Mouse (Mus musculus) intestine, embryonic 14.5 days (tissue): ENCODE measurements around the gene Fancc. TPM values are rescaled to one million over a fixed set of nuclear protein-coding genes. Genes with fewer than 3 reads are reported as not detected.

Experiments used
- ATAC-seq: fragments of 200-750 bp; cut with Nextera tagmentation; replicated peaks from 2 replicates; pipeline ENCODE4 v1.8.0; 2017; ENCODE audit warnings: low read depth, moderate number of reproducible peaks, moderate TSS enrichment, moderate library complexity; ENCODE audit not compliant: low FRiP score, low TSS enrichment
- DNase-seq: peaks from one replicate; pipeline ENCODE4 v3.0.0-alpha.2; 2018; ENCODE audit warnings: low spot score
- H3K27ac ChIP-seq: fragments of 300-500 bp; sonication (generic); 2 replicates; pipeline ENCODE4 v1.5.1; 2014; ENCODE audit warnings: low read depth, mild to moderate bottlenecking, control low read depth
- H3K27me3 ChIP-seq: fragments of 300-500 bp; sonication (generic); replicated peaks from 2 replicates; pipeline ENCODE4 v1.6.1; 2014; ENCODE audit warnings: low read length, control low read depth; ENCODE audit not compliant: control insufficient read depth, insufficient read depth
- H3K36me3 ChIP-seq: fragments of 300-500 bp; sonication (generic); 2 replicates; pipeline ENCODE4 v1.6.1; 2014; ENCODE audit warnings: low read length, control low read depth; ENCODE audit not compliant: control insufficient read depth, insufficient read depth
- H3K4me1 ChIP-seq: fragments of 300-500 bp; sonication (generic); replicated peaks from 2 replicates; pipeline ENCODE4 v1.6.1; 2014; ENCODE audit warnings: low read length, control low read depth, mixed read lengths; ENCODE audit not compliant: control insufficient read depth, insufficient read depth
- H3K4me2 ChIP-seq: fragments of 300-500 bp; sonication (generic); 2 replicates; pipeline ENCODE4 v1.6.1; 2014; ENCODE audit warnings: low read length
- H3K4me3 ChIP-seq: fragments of 300-500 bp; sonication (generic); 2 replicates; pipeline ENCODE4 v1.5.1; 2014; ENCODE audit warnings: low read depth, low read length, control low read depth, mixed read lengths
- H3K9ac ChIP-seq: fragments of 300-500 bp; sonication (generic); 2 replicates; pipeline ENCODE4 v1.6.1; 2014; ENCODE audit warnings: mild to moderate bottlenecking, low read length
- H3K9me3 ChIP-seq: fragments of 300-500 bp; sonication (generic); 2 replicates; pipeline ENCODE4 v1.6.1; 2016; ENCODE audit warnings: low read length, control low read depth; ENCODE audit not compliant: control insufficient read depth
- WGBS: fragments of 180-500 bp; shearing (Covaris S2); extraction: QIAGEN DNeasy Blood & Tissue Kit; methylation state at CpG from one replicate; pipeline ENCODE4 v1.1.7; 2014; 5-methylcytosine and 5-hydroxymethylcytosine counted together
- polyA plus RNA-seq: library from polyadenylated mRNA; unstranded; fragments of >200 nt; fragmentation: Nextera tagmentation; extraction: Ambion mirVana; gene quantifications from 2 replicates; pipeline ENCODE4 v1.2.1, GENCODE M21; 2014

Fancc gene
- polyA plus RNA-seq, 1 experiment from 2014 or later = 18.3 TPM

DNA sequence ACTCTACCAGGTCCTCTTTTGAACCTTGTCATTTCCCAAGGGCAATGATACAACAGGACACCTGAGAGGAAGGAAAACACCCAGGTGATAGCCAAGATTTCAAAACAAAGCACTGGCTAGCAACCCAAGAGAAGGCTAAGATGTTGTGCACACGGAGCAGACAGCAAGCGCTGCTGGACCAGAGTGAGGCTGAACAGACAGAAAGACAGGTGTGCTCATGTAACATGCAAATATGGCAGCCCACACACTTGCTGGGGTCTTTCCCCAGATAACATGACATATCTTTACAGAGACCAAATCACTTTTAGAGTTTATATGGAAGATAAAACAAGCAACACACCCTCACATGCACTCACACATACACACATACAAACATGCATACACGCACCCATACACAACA is 152.6 kb downstream of the Fancc start:
- 98% methylated on average over 3 of the region's 3 CpGs for WGBS
- Histone ChIP-seq H3K4me3 (no peak overlapping the region), H3K9me3 (no peaks in the 10 kb centered on the region), H3K9ac (no peak overlapping the region), H3K36me3 (no peaks in the 10 kb centered on the region; the same call in 1 of the 2 replicates), H3K27ac (no peak overlapping the region), H3K27me3 (no peaks in the 10 kb centered on the region), H3K4me2 (no peak overlapping the region), H3K4me1 (no peaks in the 10 kb centered on the region)
- DNase-seq = no peak
- ATAC-seq = no peak

DNA sequence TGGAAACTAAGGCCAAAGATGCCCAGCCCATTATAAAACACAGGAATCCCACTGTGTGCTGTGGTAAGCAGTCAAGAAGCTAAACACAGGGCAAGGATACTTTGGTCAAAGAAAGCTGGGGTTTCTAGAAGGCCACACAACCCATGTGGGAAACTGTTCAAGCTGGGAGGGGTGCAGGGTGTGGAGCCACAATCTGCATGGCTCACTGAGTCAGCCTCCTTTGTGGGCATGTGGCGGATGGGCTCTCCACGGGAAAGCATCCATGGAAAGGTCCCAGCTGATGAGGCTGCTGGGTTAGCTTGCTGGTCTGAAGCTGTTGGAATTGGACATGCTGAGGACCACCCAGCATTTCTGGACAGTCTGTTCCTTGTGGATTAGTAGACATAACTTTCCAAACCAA is 154.3 kb downstream of the Fancc start:
- H3K27ac ChIP-seq = no peak overlapping the region
- no peaks in the 10 kb centered on the region; the same call in 1 of the 2 replicates for H3K36me3 ChIP-seq
- ATAC-seq (no peak), DNase-seq (no peak)
- H3K27me3 ChIP-seq = no peaks in the 10 kb centered on the region
- H3K4me1 ChIP-seq = 0 out of 2 replicates have a peak, but pooled peaks cover under 1% of the 10 kb centered on the region
- H3K4me3 ChIP-seq = no peak overlapping the region
- H3K9ac ChIP-seq = no peak overlapping the region
- H3K4me2 ChIP-seq = no peak overlapping the region
- no peaks in the 10 kb centered on the region for H3K9me3 ChIP-seq
- WGBS = 98% methylated on average over 2 of the region's 2 CpGs

DNA sequence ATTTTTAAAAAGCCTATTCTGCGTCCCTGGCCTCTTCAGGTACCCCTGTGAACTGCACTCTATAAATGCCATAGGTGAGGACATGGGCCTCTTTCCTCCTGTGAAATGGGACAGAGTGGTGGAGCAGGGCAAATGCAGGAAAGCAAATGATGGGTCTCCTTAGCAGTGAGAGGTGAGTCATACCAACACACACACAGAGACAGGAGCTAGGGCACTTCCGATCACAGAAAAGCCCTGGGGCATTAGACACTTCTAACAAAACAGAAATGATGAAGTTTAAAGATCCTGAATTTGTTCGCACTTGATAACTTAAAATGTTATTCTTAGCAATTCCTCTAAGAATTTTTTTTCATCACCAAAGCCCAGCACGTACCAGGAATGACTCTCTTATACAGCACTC is 157.1 kb downstream of the Fancc start:
- WGBS = 88% methylated on average over 4 of the region's 4 CpGs

DNA sequence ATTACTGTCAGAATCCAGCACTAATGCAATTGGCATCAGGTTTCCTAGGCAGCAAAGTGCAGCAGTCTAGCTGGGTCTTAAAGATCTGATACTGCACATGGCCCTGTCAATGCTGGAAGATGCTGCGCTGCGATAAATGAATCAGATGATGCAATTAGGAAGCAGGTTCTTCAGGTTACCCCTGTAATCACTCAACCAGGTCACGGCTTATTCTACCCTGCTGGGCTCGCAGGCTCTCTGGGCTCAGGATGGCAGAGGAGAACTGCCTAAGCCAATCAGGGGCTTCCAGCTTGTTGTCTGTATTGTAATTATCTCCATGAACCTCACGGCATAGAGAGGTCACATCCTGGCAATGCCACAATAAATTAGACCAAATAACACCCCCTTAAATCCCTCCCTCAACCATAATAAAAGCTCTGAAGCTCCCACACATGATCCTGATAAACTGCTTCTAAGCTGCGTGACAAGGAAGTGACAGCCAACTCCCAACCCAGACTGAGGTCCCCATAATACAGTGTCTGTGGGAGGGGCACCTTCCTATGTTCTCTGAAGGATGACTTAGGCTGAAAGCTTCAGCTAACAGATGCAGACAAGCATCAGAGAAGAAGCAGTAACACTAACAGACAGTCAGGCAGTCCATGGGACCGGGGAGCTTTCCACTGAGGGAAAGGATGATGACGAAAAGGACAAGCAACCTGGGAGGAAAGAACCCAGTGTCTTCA is 159.7 kb downstream of the Fancc start:
- 56% methylated on average over 8 of the region's 8 CpGs for WGBS
- Histone ChIP-seq H3K4me2 (no peak overlapping the region), H3K9ac (no peak overlapping the region), H3K36me3 (no peaks in the 10 kb centered on the region; the same call in 1 of the 2 replicates), H3K9me3 (no peaks in the 10 kb centered on the region), H3K4me1 (peaks cover 8% of the 10 kb centered on the region; the same call in 1 of the 2 replicates), H3K27me3 (no peaks in the 10 kb centered on the region), H3K4me3 (no peak overlapping the region), H3K27ac (no peak overlapping the region)
- ATAC-seq (peak; percentile 39; the same call in 1 of the 2 replicates), DNase-seq (no peak)

More for the DNA sequence above, 157.1 kb downstream of the Fancc start:
- H3K27me3 ChIP-seq = no peaks in the 10 kb centered on the region
- no peak for DNase-seq
- H3K9me3 ChIP-seq = no peaks in the 10 kb centered on the region
- no peak overlapping the region for H3K4me3 ChIP-seq
- no peak overlapping the region for H3K27ac ChIP-seq
- H3K4me2 ChIP-seq = no peak overlapping the region
- no peak for ATAC-seq
- H3K4me1 ChIP-seq = peaks cover 8% of the 10 kb centered on the region; the same call in 1 of the 2 replicates
- no peak overlapping the region for H3K9ac ChIP-seq
- no peaks in the 10 kb centered on the region; the same call in 1 of the 2 replicates for H3K36me3 ChIP-seq

- no peak for ATAC-seq
- Histone ChIP-seq H3K4me1 (peaks cover 8% of the 10 kb centered on the region; the same call in 1 of the 2 replicates), H3K4me2 (no peak overlapping the region), H3K36me3 (no peaks in the 10 kb centered on the region; the same call in 1 of the 2 replicates), H3K27ac (no peak overlapping the region), H3K4me3 (no peak overlapping the region), H3K27me3 (no peaks in the 10 kb centered on the region), H3K9ac (no peak overlapping the region), H3K9me3 (no peaks in the 10 kb centered on the region)
- WGBS = 67% methylated on average over 7 of the region's 7 CpGs
- no peak for DNase-seq
These were observed 160.7 kb downstream of the Fancc start for GRCm38 (mm10) chr13:63336335-63336734.

DNA sequence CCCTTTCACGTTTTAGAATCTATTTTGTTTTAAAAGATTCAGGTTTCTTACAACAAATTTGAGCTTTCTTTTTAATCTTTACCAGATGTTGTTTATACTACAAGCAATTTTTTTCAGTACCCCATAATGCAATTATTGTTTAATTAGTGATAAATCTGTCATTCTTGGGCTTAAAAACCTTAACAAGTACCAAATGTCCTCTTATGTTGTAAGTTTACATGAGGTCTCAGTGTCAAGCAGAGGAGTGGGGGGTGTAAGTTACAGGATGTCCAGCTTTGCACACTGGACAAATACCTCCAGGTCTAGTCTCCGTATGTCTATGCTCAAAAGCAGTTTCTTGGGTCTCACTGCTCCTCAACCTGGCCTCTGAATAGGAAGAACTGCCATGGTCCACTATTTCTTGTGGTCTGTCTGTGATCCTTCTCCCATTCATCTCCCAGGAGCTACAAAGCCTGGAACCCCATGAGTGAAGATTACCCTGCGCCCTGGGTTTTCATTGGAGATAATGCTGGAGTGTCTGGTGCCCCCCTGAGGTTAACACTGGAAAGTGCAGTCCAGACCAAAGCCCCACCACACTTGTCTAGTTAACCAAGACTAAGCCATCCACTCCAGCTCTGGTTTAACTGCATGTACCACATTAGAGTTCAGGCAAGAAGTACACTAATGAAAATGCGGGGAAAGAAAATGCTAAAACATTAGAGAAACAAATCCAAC is 161.5 kb downstream of the Fancc start:
- H3K4me1 ChIP-seq = peaks cover 11% of the 10 kb centered on the region; the same call in 1 of the 2 replicates
- no peak for DNase-seq
- H3K27me3 ChIP-seq = no peaks in the 10 kb centered on the region
- H3K27ac ChIP-seq = no peak overlapping the region; the same call in 1 of the 2 replicates
- H3K9ac ChIP-seq = no peak overlapping the region
- no peak overlapping the region for H3K4me2 ChIP-seq
- no peaks in the 10 kb centered on the region for H3K9me3 ChIP-seq
- 65% methylated on average over 4 of the region's 4 CpGs for WGBS
- no peak overlapping the region for H3K4me3 ChIP-seq
- ATAC-seq = no peak
- H3K36me3 ChIP-seq = no peaks in the 10 kb centered on the region; the same call in 1 of the 2 replicates

- H3K9me3 ChIP-seq = no peaks in the 10 kb centered on the region
- DNase-seq (peak; percentile 70), ATAC-seq (no peak)
- H3K27ac ChIP-seq = no peak overlapping the region
- H3K27me3 ChIP-seq = no peaks in the 10 kb centered on the region
- no peak overlapping the region for H3K9ac ChIP-seq
- H3K4me2 ChIP-seq = no peak overlapping the region
- no peaks in the 10 kb centered on the region for H3K36me3 ChIP-seq
- no peak overlapping the region for H3K4me3 ChIP-seq
- peaks cover 18% of the 10 kb centered on the region; the same call in 1 of the 2 replicates for H3K4me1 ChIP-seq
- WGBS = 46% methylated on average over 4 of the region's 4 CpGs
These were observed 164.3 kb downstream of the Fancc start for GRCm38 (mm10) chr13:63332576-63333300.

DNA sequence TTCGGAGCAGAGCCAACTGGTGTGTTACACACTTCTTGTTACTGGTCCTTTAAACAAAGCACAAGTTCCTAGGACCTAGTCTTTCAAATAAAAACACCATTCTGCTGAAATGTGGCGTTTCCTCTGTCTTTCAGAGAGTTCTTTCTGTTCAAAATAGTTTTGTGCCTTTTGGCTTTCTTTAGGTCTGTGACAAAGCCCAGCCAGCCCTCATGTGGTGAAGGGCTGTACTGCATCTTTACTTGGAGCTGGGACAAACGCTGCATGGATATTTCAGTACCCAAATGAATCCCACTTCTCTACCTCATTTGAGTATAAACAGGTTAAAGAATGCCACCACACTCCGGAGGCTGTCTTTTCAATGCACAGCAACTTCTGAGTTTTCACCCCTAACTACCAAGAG is 165.7 kb downstream of the Fancc start:
- Histone ChIP-seq H3K27ac (no peak overlapping the region), H3K9me3 (no peaks in the 10 kb centered on the region), H3K4me2 (no peak overlapping the region), H3K27me3 (no peaks in the 10 kb centered on the region), H3K4me3 (no peak overlapping the region), H3K9ac (no peak overlapping the region), H3K36me3 (no peaks in the 10 kb centered on the region), H3K4me1 (peaks cover 13% of the 10 kb centered on the region; the same call in 1 of the 2 replicates)
- ATAC-seq (no peak), DNase-seq (peak; percentile 82)
- 46% methylated on average over 4 of the region's 4 CpGs for WGBS
